Mouse (Mus musculus): Measurements from ENCODE around the gene Tmem141.

- TF ChIP-seq CTCF (conservative IDR thresholded peaks at IDR 0.05; ENCODE audit: low read length): peak; percentile 57
- TF ChIP-seq NANOG (IDR thresholded peaks at IDR 0.05; ENCODE audit: borderline replicate concordance, low read length): no peak
Observed at GRCm38 (mm10) chr2:25579737-25580460, 41.9 kb downstream of the Tmem141 start.
